Mouse (Mus musculus) stomach, adult 2 months (tissue): ENCODE measurements around the gene Ung. TPM values are rescaled to one million over a fixed set of nuclear protein-coding genes. Genes with fewer than 3 reads are reported as not detected.

Experiments
- polyA plus RNA-seq: library from polyadenylated mRNA; depleted of rRNA; stranded (reverse); fragments of >200 nt; gene quantifications from 2 replicates; pipeline ENCODE4 v1.2.3, GENCODE M21; 2012; rRNA removed

Gene Ung
- polyA plus RNA-seq = 3.5 and 5.4 TPM in 2 replicates

DNA sequence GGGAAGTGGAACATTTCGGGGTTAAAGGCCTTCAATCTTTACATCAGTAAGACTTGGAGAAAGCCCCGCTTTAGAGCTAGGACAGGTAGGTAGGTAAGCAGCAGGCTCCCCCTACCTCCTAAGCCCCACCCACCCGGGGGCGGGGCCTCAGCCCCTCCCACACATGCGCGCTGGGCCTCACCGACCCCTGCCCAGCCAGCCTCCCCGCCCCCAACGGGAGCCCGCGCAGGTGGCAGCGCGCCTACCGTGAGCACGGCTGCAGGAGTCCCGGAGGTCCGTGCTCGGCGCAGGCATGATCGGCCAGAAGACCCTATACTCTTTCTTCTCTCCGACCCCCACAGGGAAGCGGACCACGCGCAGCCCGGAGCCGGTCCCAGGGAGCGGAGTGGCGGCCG, at the start of gene Ung:
TSS of gene Ung (plus strand) at position 176 of the 395 bp plus-strand sequence.

DNA sequence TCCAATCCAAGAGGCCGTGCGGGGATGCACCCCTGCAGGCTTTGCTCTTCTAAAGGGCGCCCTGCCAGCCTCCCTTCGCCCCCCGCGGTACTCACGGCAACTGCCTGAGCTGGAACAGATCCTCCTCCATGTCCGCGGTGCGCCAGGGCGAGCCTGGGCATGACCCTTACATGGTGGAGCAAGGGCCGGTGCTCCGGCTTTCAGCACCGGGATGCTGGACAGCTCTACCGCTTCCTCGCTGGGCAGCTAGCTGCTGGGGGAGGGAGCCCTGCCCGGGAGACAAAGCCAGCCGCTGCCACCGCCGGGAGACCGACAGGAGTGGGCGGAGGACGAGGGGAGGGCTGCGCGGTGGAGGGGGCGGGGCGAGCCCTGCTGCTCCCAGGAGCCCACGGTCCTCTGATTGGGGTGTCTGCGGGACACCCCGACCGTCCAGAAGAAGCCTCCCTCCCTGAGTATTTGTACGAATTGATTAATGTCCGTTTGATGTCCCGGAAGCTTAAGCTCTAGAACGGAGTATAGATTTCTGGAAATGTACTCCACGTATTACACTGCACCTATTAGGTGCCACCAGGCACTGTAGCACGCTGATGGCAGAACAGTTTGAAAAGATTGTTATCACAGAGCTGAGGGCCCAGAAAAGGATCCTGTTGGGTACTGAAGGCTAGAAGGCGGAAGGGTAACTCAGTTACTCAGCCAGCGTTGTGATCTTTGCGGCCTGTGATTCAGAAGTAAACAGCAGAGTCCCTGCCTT, 39.0 kb upstream of the Ung start, which contains the start of gene Svop:
TSS of gene Svop (minus strand) at position 514 of the 751 bp plus-strand sequence.

DNA sequence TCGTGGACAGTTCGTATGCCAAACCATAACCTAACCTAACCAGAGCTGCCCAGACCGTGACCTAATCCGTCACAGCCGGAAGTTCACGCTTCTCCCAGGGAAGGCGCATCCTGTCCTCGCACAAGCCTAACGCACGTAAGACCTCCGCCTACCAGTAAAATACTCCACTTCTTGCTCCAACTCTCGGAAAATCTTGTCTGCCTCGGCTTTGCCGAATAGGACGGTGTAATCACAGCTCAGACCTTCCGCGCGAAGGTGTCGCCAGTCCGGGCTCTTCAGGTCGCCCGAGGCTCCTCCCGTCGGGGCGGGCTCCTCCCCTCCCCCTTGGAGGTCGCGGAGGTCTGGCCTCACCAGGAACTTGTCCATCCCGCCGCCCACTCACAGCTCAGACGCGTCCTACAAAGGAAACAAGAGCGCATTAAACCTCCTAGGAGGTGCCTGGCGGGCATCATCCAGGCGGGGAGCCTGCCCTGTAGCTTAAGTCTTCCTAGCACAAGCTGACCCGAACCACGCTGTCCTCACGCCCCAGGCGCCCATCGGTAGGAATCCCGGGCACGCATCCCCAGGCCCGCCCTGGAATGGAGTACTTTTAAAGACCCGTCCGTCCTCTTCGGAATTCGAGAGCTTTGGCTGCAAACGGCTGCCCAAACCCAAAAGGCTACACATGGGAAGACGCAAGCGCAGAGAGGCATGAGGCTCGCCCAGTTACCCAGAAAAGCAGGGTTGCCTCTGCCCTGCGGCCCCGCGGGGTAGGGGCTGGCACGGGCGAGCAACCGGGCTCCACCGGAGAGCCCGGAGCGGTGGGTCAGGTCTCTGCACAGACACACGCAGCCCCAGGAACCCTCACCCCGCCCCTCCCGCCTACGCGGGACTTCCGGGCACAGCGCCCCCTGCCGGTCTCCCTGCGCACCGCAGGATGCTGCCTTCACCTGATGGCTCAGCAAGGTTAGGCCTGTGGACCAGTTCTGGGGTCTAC, 2.5 kb upstream of the Ung start, which contains the start of gene Alkbh2:
TSS of gene Alkbh2 (minus strand) at position 845 of the 976 bp plus-strand sequence.

DNA sequence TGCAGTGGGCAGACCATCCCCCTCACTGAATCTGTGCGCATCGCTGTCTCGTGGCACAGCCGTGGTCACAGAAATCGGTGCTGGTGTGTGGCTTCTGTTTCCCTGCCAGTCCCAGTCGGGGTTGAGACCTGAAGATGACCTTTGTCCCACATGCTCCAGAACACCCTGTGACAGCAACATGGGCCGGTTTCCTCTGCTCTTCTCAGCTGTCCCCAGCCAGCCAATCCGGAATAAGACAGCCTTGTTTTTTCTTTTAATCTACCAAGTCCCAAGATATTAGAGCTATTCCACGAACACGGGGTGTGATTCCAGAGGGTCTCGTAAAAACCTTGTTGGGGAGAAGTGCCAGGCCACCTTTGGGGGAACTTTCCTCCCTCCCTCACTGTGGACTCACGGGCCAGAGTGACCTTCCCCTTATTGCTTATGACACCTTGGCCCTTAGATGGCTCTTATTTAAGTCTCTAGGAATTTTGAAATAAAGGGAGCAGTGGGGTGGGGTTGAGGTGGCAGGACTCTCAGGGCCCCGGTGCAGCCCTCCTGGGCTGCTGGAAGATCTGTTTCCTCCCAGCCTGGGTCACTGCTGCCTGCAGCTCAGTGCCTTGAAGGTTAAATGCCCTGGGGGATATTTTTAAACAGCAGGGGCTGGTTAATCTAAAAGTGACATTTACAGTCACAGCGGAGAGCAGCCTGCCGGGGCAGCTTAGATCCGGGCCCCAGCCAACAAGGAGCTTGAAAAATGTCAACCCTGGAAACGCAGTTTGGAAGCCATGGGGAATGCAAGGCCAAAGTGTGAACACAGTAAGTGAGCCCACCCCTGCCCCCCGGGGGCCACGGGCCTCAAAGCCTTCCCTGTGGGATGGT, 16.1 kb downstream of the Ung start, which contains the start of gene Acacb:
TSS of gene Acacb (plus strand) at position 508 of the 861 bp plus-strand sequence.

Other genes starting within 250 kb of the Ung start
- gene Coro1c, start 221.6 kb upstream of the Ung start, polyA plus RNA-seq = 39.2 and 44.7 TPM in 2 replicates
- 4.1 and 4.8 TPM in 2 replicates for gene Ssh1, start 136.5 kb upstream of the Ung start, polyA plus RNA-seq
- not detected in 2 replicates for gene Dao, start 126.7 kb upstream of the Ung start, polyA plus RNA-seq
- 6.8 and 8.5 TPM in 2 replicates for gene Usp30, start 64.9 kb upstream of the Ung start, polyA plus RNA-seq
- 0.25 and 0.28 TPM in 2 replicates for gene Svop, start 38.8 kb upstream of the Ung start, polyA plus RNA-seq
- gene Alkbh2, start 2.2 kb upstream of the Ung start, polyA plus RNA-seq = 4.9 and 6.8 TPM in 2 replicates
- 23.1 and 25.0 TPM in 2 replicates for gene Acacb, start 16.1 kb downstream of the Ung start, polyA plus RNA-seq
- gene Foxn4, start 143.4 kb downstream of the Ung start, polyA plus RNA-seq = not detected in 2 replicates
- gene Myo1h, start 158.8 kb downstream of the Ung start, polyA plus RNA-seq = 0.14 and 1.1 TPM in 2 replicates